Mouse (Mus musculus) myocyte (in vitro differentiated cells): ENCODE data around the gene Vmn2r96. TPM values are rescaled to one million over a fixed set of nuclear protein-coding genes. Genes with fewer than 3 reads are reported as not detected.
"Not testable (repeated sequence)": the region's sequence is repeated elsewhere in the genome, so short reads cannot be mapped to it uniquely, and the experiment has no call there.

Experiments used
- H3K27me3 ChIP-seq: one replicate; pipeline ENCODE4 v1.6.1; 2011; ENCODE audit not compliant: control insufficient read depth, insufficient read depth, insufficient read length
- H3K36me3 ChIP-seq: one replicate; pipeline ENCODE4 v1.6.1; 2011; ENCODE audit not compliant: control insufficient read depth, insufficient read depth
- H3K4me2 ChIP-seq: one replicate; pipeline ENCODE4 v1.6.1; 2011; ENCODE audit warnings: low read depth, control low read depth
- H3K4me3 ChIP-seq: one replicate; pipeline ENCODE4 v1.5.1; 2011; ENCODE audit warnings: mild to moderate bottlenecking, control low read depth, moderate library complexity
- H3K79me2 ChIP-seq: one replicate; pipeline ENCODE4 v1.6.1; 2011; ENCODE audit not compliant: control insufficient read depth, insufficient read depth
- H3ac ChIP-seq: one replicate; pipeline ENCODE4 v1.6.1; 2011; ENCODE audit not compliant: control insufficient read depth, insufficient read length
- CEBPB ChIP-seq: IDR thresholded peaks from 2 replicates; pipeline ENCODE4 v1.6.1; 2011; ENCODE audit warnings: mild to moderate bottlenecking, moderate library complexity; ENCODE audit not compliant: poor library complexity, insufficient read depth, severe bottlenecking
- E2F4 ChIP-seq: IDR thresholded peaks from one replicate; pipeline ENCODE4 v1.6.1; 2011; ENCODE audit warnings: mild to moderate bottlenecking, control low read depth, moderate library complexity; ENCODE audit not compliant: insufficient read depth
- MAX ChIP-seq: IDR thresholded peaks from one replicate; pipeline ENCODE4 v1.6.1; 2011; ENCODE audit warnings: low read depth, mild to moderate bottlenecking, control low read depth
- MYOG ChIP-seq, 3 experiments: IDR thresholded peaks; one replicate each; pipeline ENCODE4 v1.6.1; 2011; ENCODE audit warnings: control low read depth in 2 of 3, low read depth in 2 of 3, mild to moderate bottlenecking in 2 of 3; ENCODE audit not compliant: insufficient read length in 2 of 3, control insufficient read depth in 1 of 3, insufficient read depth in 1 of 3
- POLR2A ChIP-seq: IDR thresholded peaks from one replicate; pipeline ENCODE4 v1.6.1; 2011; ENCODE audit warnings: low read depth, mild to moderate bottlenecking, control low read depth, moderate library complexity; ENCODE audit not compliant: insufficient read length
- POLR2AphosphoS2 ChIP-seq: IDR thresholded peaks from one replicate; pipeline ENCODE4 v1.6.1; 2011; ENCODE audit warnings: low read depth, control low read depth; ENCODE audit not compliant: insufficient read length
- REST ChIP-seq: IDR thresholded peaks from one replicate; pipeline ENCODE4 v1.6.1; 2011; ENCODE audit warnings: mild to moderate bottlenecking, control low read depth, moderate library complexity; ENCODE audit not compliant: insufficient read depth, insufficient read length
- SRF ChIP-seq: IDR thresholded peaks from one replicate; pipeline ENCODE4 v1.6.1; 2011; ENCODE audit warnings: low read depth; ENCODE audit not compliant: control insufficient read depth, insufficient read length
- TCF12 ChIP-seq: IDR thresholded peaks from one replicate; pipeline ENCODE4 v1.6.1; 2011; ENCODE audit warnings: mild to moderate bottlenecking, control low read depth; ENCODE audit not compliant: poor library complexity, insufficient read depth, severe bottlenecking
- TCF3 ChIP-seq: IDR thresholded peaks from one replicate; pipeline ENCODE4 v1.6.1; 2011; ENCODE audit warnings: low read depth, control low read depth; ENCODE audit not compliant: insufficient read length
- USF1 ChIP-seq: IDR thresholded peaks from one replicate; pipeline ENCODE4 v1.6.1; 2011; ENCODE audit warnings: low read depth, mild to moderate bottlenecking, control low read depth, moderate library complexity
- polyA plus RNA-seq: library from polyadenylated mRNA; unstranded; fragments of >200 nt; fragmentation: generic; extraction: Trizol; gene quantifications from one replicate; pipeline ENCODE4 v1.2.1, GENCODE M21; 2012; ENCODE audit warnings: missing spikeins

Gene Vmn2r96
- 0.05 TPM for polyA plus RNA-seq

- H3K4me2 ChIP-seq, H3K79me2 ChIP-seq, H3K4me3 ChIP-seq: not testable (repeated sequence)
Observed at GRCm38 (mm10) chr17:18572851-18573250, at the start of gene Vmn2r96. Vmn2r96 (plus strand) TSS chr17:18573151.

GRCm38 (mm10) chr17:18523371-18523770 lies 49.6 kb upstream of the Vmn2r96 start:
- no peaks in the 10 kb centered on the region for H3K79me2 ChIP-seq
- no peak overlapping the region for H3K4me2 ChIP-seq
- H3K4me3 ChIP-seq: no peak overlapping the region
- H3K27me3 ChIP-seq: no peaks in the 10 kb centered on the region
- no peaks in the 10 kb centered on the region for H3K36me3 ChIP-seq
- no peak overlapping the region for H3ac ChIP-seq
- TF ChIP-seq MAX (no peak), MYOG (IDR thresholded peaks at IDR 0.05; ENCODE audit: control insufficient read depth in 1 of 3, insufficient read depth in 1 of 3, insufficient read length in 2 of 3, low read depth in 2 of 3) (no peak)

More at GRCm38 (mm10) chr17:18572851-18573250, at the start of gene Vmn2r96:
- H3K36me3 ChIP-seq, H3ac ChIP-seq, H3K27me3 ChIP-seq: not testable (repeated sequence)

- no peak overlapping the region for H3ac ChIP-seq
- H3K79me2 ChIP-seq: no peaks in the 10 kb centered on the region
- H3K4me3 ChIP-seq: no peak overlapping the region
- no peaks in the 10 kb centered on the region for H3K36me3 ChIP-seq
- H3K4me2 ChIP-seq: no peak overlapping the region
- no peaks in the 10 kb centered on the region for H3K27me3 ChIP-seq
- TF ChIP-seq CEBPB (no peak), REST (no peak), E2F4 (no peak), MAX (no peak)
Observed at GRCm38 (mm10) chr17:18523991-18524390, 49.0 kb upstream of the Vmn2r96 start.

- peak overlapping the region; percentile 18 for H3K4me2 ChIP-seq
- H3ac ChIP-seq, H3K36me3 ChIP-seq, H3K79me2 ChIP-seq, H3K4me3 ChIP-seq, H3K27me3 ChIP-seq: not testable (repeated sequence)
Observed at GRCm38 (mm10) chr17:18558212-18559158, 14.5 kb upstream of the Vmn2r96 start.

GRCm38 (mm10) chr17:18566186-18566585 lies 6.8 kb upstream of the Vmn2r96 start:
- not testable (repeated sequence) for H3K27me3 ChIP-seq, H3ac ChIP-seq, H3K4me2 ChIP-seq, H3K79me2 ChIP-seq, H3K4me3 ChIP-seq, H3K36me3 ChIP-seq

- not testable (repeated sequence) for H3K4me2 ChIP-seq, H3K27me3 ChIP-seq, H3ac ChIP-seq, H3K4me3 ChIP-seq, H3K79me2 ChIP-seq, H3K36me3 ChIP-seq
Observed at GRCm38 (mm10) chr17:18615151-18615550, 42.2 kb downstream of the Vmn2r96 start.

- Histone ChIP-seq H3K79me2 (no peaks in the 10 kb centered on the region), H3K4me3 (no peak overlapping the region), H3K27me3 (no peaks in the 10 kb centered on the region), H3K4me2 (no peak overlapping the region), H3K36me3 (no peaks in the 10 kb centered on the region), H3ac (no peak overlapping the region)
- no peak for TF ChIP-seq E2F4
- TF ChIP-seq MAX: no peak
- TF ChIP-seq CEBPB: no peak
- TF ChIP-seq SRF: no peak
- no peak for TF ChIP-seq MYOG (IDR thresholded peaks at IDR 0.05; ENCODE audit: control insufficient read depth in 1 of 3, insufficient read depth in 1 of 3, insufficient read length in 2 of 3, low read depth in 2 of 3)
- TF ChIP-seq TCF12: no peak
- TF ChIP-seq POLR2AphosphoS2: no peak
- no peak for TF ChIP-seq TCF3
- TF ChIP-seq REST: no peak
- TF ChIP-seq USF1: no peak
- no peak for TF ChIP-seq POLR2A
Observed at GRCm38 (mm10) chr17:18626532-18626931, 53.6 kb downstream of the Vmn2r96 start.

Other genes starting within 250 kb of the Vmn2r96 start
- gene Vmn2r95, start 149.1 kb upstream of the Vmn2r96 start, polyA plus RNA-seq: not detected